Mouse (Mus musculus): ENCODE results near the gene Qprt.
A peak's percentile ranks its signal among the peaks of the same experiment; 100 is the strongest.

GRCm38 (mm10) chr7:127137262-127138017 lies 15.4 kb upstream of the Qprt start, which contains the start of gene Spn:
- TF ChIP-seq EP300 (IDR thresholded peaks at IDR 0.05; ENCODE audit: low read depth) = peak; percentile 74
- TF ChIP-seq CTCF (IDR thresholded peaks at IDR 0.05; ENCODE audit: low read depth) = no peak

All from liver, embryonic 14.5 days (tissue).